Mouse (Mus musculus): Measurements from ENCODE around the gene Rdh16.
"Not testable (repeated sequence)": the region's sequence is repeated elsewhere in the genome, so short reads cannot be mapped to it uniquely, and the experiment has no call there.

The Rdh16 gene

DNA sequence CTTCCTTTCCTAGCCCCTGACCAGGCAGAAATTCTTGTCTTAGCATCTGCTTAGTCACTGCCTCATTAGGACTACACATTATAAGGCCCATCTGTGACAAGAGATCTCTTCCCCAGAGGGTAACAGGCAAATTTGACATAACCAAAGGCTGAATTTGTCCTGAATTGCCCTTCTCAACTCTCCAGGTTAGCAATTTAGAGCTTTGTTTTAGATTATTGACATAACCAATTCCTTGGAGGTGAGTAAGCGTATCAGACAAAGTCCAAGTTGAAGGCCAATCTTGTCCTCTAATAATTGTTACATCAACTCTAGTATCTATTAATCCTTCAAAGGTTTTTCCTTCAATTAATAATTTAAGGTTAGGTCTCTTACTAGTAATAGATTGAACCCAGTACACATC is 33.2 kb downstream of the Rdh16 start:
- DNase-seq (ENCODE audit: low spot score in 2 of 2) = not testable (repeated sequence)

DNA sequence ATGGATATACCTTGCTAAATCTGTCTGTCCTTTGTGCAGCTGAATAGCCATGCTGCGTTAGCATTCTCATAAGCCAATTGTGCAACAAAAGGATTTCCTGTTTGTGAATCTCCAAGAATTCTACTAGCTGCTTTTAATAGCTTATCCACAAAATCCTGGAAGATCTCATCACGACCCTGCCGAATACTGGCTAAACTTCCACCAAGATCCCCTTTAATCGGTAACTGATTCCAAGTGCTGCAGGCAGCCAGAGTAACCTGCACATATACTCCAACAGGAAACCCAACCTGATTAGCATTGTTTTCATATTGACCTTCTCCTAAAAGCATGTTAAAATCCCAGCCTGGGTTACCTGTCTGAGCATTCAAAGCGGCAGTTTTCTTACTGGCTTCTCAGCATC is 34.3 kb downstream of the Rdh16 start:
- DNase-seq (ENCODE audit: low spot score in 2 of 2) = no peak

DNA sequence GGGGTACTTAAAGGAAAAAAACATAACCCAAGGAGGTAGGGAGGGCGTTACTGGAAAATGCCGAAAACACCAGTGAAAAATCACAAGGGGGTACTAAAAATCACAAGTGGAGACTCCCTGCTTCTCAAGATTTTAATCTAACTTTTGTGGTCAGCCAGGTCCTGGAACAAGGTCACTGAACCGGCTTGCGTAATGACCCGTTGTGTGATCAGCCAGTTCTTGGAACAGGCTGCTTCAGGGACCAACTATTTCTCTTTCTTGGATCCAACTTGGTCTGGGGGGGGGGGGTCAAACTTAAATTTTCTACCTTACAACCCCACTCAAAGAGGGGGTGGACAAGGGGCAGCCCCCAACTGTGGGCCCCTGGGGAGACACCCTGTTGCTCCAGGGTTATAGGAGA is 36.8 kb downstream of the Rdh16 start:
- not testable (repeated sequence) for DNase-seq (ENCODE audit: low spot score in 2 of 2)

DNA sequence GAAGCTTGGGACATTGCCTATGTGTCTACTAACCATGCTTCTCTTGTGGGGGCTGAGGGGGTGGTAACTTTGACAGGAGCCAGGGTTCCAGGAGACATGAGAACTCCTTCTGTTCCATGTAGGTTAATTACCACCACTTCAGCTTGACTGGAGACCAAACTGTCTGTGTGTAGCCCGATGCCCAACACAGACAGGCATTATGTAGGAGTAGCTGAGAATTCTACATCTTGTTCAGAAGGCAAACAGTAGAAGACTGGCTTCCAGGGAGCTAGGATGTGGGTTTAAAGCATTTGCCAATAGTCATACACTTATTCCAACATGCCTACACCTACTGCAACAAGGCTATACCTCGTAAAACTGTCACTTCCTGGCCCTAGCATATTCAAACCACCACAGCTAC is 37.6 kb downstream of the Rdh16 start:
- no peak for DNase-seq (ENCODE audit: low spot score in 2 of 2)

DNA sequence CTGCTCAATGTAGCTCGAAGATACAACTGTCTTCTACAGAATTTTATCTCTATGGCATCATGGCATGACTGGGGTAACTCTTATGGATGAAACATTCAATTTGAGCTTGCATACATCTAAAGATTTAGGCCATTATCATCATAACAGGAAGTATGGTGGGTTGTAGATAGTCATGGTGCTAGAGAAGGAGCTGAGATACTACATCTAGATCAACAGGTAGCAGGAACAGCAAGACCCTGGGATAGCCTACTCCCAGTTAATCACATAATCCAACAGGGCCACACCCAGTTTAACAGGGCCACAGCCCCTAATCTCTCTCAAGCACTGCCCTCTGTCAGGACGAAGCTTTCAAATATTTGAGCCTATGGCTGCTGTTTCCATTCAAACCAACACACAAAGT is 39.8 kb downstream of the Rdh16 start:
- no peak for DNase-seq (ENCODE audit: low spot score in 2 of 2)

DNA sequence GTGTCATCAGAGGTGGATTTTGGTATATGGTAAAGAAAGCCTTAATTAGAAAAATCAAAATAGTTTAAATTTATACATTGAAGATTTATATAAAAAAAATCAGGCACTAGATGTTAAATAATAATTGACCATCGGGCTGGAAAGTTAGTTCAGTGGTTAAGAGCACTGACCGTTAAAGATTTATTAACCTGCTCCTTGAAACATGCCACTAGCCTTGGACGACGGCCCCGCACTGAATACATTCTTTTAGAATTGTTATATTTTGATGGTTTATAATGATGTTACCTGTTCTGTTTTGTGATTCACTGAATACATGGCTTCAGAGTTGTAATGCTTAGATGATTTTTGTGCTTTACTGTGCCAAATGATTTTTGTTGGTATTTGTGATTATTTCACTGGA is 45.0 kb downstream of the Rdh16 start:
- DNase-seq (ENCODE audit: low spot score in 2 of 2) = not testable (repeated sequence)

DNA sequence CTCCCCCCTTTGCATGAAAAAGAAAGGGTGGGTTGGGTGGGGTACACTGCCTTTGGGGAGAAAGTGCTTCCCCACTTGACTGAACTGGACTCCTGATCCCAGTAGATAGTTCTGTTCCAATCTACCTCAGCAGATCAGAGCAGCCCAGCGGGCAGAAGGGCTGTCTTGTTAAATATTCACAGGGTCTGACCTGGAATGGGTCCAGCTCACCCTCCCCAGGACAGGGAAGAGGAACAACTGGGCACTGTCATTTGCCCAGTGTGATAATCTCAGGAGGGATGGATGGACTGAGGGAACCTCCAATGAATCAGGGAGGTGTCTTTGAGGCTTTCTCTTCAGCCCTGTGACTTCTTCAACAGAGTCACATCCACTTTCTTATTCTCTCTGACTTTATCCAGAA is 47.1 kb downstream of the Rdh16 start:
- DNase-seq (ENCODE audit: low spot score in 2 of 2) = no peak

DNA sequence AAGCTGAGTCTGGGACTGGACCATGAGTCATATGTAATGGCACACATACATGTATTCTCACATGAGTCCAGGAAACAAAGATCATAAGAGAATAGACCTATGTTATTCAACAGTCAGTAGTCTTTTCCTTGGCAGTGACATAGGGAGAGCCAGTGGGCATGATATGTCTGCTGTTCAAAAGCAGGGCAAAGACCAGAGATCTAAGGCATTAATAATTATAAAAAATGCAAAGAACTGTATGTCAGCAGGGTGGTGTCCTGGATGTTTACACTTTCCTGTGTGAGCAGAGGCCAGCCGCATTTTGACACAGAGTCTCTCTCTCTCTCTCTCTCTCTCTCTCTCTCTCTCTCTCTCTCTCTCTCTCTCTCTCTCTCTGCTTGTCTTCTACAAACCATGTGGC is 48.7 kb downstream of the Rdh16 start, which contains the start of gene Rdh19:
TSS of gene Rdh19 (plus strand) at position 301 of the 400 bp plus-strand sequence.
- DNase-seq (ENCODE audit: low spot score in 2 of 2) = no peak

DNA sequence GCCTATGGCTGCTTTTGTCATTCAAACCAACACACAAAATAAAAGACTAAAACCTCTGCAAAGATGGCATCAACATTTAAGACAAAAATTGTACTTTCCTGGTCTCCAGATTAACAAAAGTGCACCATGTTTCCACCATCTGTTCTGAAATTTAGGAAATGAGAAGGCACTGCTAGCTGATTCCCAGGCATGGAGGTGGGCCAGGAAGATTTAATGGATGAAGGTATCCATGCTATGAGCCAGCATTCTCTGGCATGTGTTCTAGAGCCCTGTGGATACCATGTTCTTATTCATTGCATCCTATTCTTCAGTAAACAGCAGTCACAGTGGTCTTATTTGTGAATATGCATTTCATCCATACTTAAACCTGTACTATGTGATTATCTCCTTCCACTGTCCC is 55.4 kb downstream of the Rdh16 start:
- peak in 1 of 2 experiments; percentile 3 for DNase-seq (ENCODE audit: low spot score in 2 of 2)

DNA sequence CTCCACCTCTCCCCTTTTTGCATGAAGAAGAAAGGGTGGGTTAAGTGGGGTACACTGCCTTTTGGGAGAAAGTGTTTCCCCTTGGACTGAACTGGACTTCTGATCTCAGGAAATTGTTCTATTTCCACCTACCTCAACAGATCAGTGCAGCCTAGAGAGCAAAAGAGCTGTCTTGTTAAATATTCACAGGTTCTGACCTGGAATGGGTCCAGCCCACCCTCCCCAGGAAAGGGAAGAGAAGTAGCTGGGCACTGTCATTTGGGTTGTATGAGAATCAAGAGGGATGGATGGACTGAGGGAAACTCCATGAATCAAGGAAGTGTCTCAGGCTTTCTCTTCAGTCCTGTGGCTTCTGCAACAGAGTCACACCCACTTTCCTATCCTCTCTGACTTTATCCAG is 64.0 kb downstream of the Rdh16 start:
- no peak for DNase-seq (ENCODE audit: low spot score in 2 of 2)

DNA sequence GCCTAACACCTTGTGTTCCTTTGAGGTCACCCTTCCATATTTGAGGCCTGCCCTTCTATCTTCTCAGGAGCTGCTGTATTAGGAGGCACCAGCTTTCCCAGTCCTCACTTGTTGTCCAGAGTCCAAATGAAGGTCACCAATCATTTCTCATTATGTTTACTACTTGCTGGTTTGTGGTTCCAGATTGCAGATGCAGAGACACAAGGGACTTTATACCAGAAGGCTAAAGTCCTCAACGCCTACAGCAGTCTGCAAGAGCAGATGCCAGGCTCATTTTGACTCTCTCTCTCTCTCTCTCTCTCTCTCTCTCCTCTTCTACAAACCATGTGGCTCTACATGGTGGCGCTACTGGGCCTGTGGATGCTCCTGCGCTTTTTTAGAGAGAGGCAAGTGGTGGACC is 65.3 kb downstream of the Rdh16 start, which contains the start of gene Rdh16f2:
TSS of gene Rdh16f2 (plus strand) at position 243 of the 400 bp plus-strand sequence.
- no peak for DNase-seq (ENCODE audit: low spot score in 2 of 2)

DNA sequence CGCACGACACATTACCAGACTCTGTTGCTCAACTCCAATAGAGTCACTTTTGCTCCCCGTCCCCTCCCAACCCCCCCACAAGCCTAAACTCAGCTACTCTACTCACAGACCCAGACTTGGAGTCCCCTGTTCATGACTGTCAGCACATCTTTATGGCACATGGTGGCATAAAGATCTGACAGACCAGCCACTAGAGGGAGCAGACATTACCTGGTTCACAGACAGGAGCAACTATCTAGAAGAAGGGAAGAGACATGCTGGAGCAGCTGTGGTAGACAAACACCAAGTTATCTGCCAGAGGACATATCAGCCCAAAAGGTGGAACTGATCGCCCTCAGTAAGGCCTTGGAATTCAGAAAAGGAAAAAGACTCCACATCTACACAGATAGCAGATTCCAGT is 71.5 kb downstream of the Rdh16 start:
- DNase-seq (ENCODE audit: low spot score in 2 of 2) = peak; percentile 8 to 12

DNA sequence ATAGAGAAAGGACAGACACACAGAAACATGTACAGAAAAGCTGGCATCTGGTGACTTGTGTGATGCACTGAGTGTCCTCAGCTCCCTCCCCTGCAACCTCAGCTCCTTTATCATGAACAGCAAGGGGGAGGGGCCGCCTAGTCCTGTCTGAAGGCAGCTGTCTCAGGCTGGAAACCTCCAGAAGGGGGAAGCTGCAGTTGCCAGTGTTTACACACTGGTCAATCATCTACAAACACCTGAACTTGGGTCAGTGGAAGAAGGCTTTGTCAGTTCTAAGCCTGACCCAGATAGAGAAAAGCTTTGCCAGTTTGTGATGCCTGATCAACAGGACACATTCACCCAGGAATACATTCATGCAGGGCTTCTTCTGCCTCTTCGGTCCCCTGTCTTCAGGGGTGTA is 76.7 kb downstream of the Rdh16 start:
- no peak for DNase-seq (ENCODE audit: low spot score in 2 of 2)

DNA sequence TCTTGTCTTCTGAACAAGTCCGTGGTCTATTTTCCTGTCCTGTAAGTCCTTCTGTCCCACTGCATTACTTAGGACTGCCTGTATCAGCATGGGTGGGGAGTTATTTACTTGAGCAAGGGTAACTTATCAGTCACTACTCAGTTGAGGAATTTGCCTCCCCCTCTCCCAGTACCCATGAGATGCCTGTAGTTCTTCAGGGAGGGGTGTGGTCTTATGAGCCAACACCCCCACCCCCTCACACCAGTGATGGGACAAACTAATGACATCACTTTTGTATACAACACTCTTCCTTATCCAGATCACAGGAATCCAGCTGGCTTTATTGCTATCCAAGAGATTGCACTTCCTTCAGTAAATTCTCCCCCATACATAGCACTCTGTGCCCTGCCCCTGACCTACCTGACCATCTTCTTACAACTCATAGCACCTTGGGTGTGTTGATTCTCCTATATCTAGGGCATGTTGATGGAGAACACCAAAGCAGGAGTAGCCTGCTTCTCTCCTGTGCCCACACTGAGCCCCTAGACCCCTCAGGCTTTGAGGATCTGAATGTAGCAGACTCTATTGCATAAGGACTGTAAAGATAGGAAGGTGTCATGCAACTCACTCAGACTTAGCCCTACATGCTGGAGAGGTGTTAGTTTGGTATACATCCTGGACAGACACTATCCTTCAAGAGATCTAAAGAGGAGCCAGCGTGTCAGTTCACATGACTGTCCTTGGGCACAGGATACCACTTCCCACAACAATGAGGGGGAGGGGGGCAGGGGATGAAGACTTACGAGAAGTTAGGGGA is 77.5 kb downstream of the Rdh16 start:
- no peak for DNase-seq (ENCODE audit: low spot score in 2 of 2)

DNA sequence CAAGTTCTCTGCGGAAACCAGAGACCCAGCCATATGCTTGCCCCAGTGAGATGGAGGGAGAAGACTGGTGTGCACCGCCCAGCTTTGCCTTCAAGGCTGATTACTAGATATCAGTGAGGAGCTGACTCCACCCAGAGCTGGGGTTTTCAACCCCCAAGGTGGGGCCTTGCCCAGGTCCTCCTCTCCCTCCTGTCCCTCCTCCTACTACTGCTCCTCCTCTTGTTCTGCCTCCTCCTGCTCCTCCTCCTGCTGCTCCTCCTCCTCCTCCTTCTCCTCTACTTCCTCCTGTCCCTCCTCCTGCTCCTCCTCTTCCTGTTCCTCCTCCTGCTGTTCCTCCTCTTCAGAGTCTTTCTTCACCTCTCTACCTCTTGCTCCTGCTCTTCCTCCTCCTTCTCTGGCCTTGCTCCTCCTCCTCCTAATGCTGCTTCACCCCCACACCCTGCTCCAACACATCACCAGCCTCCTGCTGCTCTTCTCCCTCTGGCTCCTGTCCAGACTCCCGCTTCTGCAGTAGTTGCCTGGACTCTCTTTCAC is 78.3 kb downstream of the Rdh16 start:
- DNase-seq (ENCODE audit: low spot score in 2 of 2) = peak; percentile 14 to 18

DNA sequence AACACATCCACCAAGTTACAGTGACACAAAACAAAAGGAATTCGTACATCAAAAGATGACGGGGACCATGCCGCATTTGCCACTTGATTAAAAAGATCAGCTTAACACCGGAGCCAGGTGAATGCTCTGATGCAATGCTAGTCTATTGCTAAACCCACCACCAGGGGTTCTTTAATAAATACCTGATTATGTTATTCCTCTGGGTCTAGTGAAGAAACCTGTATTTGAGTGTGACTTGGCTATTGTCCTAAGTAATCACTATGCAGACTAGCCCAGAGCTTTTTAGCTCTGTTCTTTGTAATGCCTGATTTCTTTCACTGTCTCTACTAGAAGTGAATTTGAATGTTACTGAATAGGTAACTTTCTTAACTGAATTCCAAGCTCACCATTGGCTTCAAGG is 80.1 kb downstream of the Rdh16 start:
- DNase-seq (ENCODE audit: low spot score in 2 of 2) = no peak

DNA sequence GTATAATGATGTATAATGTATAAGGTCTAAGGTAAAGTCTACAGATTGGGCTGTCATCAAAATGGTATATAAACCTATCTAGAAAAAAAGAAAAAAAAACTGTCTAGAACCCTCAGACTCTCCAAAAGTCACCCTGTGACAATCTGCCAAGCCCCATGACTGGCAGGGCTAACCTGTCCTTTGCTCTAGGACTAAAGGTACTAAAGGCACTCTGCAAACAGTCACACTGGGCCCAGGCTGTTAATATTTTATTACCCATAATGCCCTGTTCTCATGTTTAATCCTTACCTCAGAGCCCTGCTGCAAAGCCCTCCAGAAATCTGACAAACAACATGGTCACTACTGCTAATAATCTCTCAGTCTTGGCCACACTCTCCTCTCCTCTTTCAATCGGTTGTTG is 85.6 kb downstream of the Rdh16 start:
- DNase-seq (ENCODE audit: low spot score in 2 of 2) = no peak

DNA sequence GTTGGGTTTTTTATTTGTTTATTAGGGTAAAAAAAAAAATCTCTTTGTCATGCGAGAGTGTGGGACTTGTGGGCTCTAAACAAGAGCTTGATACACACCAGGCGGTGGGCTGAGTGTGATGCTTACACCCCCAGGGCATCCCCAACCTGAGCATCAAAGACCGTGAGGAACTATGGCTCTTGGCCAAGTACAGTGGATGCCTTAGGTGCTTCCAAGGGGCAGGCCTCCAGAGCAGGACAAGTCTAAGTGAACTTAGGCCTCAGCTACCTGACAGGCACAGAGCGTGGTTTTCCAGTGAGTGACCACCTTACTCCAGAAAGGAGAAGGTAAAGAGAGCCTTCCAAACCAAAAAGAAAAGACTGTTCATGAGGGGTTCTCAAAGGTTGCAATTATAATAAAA is 86.0 kb downstream of the Rdh16 start:
- DNase-seq (ENCODE audit: low spot score in 2 of 2) = no peak

DNA sequence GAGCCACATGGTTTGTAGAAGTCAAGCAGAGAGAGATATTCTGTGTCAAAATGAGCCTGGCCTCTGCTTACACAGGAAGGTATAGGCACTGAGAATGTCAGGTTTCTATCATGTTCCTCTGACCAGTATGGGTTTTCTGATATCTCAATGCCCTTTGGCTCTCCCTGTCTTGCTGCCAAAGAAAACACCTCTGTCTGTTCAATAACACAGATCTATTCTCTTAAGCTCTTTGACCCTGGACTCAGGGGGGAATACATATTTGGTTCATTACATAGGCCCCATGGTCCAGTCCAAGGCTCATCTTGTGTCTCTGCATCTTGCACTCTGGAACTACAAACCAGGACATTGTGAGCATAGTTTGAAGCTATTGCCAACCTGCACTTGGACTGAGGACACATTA is 87.7 kb downstream of the Rdh16 start, which contains the start of gene Rdh7:
TSS of gene Rdh7 (minus strand) at position 213 of the 400 bp plus-strand sequence.
- no peak for DNase-seq (ENCODE audit: low spot score in 2 of 2)

DNA sequence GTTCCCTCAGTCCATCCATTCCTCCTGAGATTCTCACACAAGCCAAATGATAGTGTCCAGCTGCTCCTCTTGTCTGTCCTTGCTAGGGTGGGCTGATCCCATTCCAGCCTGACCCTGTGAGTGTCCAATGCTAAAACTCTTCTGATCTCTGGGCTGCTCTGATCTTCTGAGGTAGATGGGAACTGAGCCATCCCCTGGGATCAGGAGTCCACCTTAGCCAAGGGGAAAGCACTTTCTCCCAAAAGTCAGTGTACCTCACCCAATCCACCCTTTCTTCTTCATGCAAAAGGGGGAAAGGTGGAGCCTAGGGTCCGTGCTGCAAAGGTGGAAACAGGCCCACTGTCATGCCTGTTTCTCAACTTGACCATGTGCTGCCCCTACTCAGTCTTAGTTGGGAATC is 90.5 kb downstream of the Rdh16 start:
- no peak for DNase-seq (ENCODE audit: low spot score in 2 of 2)

DNA sequence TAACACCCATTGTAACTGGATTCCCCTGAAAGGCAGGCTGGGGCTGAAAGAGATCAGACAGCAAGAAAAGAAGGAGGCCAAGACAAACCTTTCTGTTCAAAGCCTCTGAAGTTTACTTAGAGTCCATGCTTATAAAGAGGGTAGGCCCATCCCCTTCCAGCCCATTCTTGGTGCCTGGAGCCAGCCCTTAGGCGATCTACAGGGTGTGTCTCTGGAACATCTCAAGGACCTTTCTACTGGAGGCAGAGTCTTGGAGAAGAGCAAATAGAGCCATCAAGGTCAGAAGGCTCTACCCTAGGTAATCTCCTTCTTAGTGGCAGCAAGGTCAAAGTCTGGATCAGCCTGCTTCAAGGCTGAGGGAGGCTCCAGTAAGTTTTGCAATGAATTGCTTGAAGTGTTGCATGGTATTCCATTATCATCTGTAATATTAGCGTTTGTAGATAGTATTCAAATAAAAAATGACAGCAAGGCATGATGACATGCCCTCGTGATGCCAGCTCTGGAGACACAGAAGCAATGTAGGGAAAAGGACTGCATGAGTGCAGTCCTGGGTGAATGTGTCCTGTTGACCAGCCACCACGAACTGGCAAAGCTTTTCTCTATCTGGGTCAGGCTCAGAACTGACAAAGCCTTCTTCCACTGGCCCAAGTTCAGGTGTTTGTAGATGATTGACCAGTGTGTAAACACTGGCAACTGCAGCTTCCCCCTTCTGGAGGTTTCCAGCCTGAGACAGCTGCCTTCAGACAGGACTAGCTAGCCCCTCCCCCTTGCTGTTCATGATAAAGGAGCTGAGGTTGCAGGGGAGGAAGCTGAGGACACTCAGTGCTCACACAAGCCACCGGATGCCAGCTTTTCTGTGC is 92.4 kb downstream of the Rdh16 start:
- DNase-seq (ENCODE audit: low spot score in 2 of 2) = not testable (repeated sequence)

Data from right cerebral cortex, adult 2 months (tissue).